Mouse (Mus musculus) myocyte (in vitro differentiated cells): ENCODE results near the gene Nxnl1. TPM values are rescaled to one million over a fixed set of nuclear protein-coding genes. Genes with fewer than 3 reads are reported as not detected.

Experiments used
- H3K27me3 ChIP-seq: one replicate; pipeline ENCODE4 v1.6.1; 2011; ENCODE audit not compliant: control insufficient read depth, insufficient read depth, insufficient read length
- H3K36me3 ChIP-seq: one replicate; pipeline ENCODE4 v1.6.1; 2011; ENCODE audit not compliant: control insufficient read depth, insufficient read depth
- H3K4me2 ChIP-seq: one replicate; pipeline ENCODE4 v1.6.1; 2011; ENCODE audit warnings: low read depth, control low read depth
- H3K4me3 ChIP-seq: one replicate; pipeline ENCODE4 v1.5.1; 2011; ENCODE audit warnings: mild to moderate bottlenecking, control low read depth, moderate library complexity
- H3K79me2 ChIP-seq: one replicate; pipeline ENCODE4 v1.6.1; 2011; ENCODE audit not compliant: control insufficient read depth, insufficient read depth
- H3ac ChIP-seq: one replicate; pipeline ENCODE4 v1.6.1; 2011; ENCODE audit not compliant: control insufficient read depth, insufficient read length
- CEBPB ChIP-seq: IDR thresholded peaks from 2 replicates; pipeline ENCODE4 v1.6.1; 2011; ENCODE audit warnings: mild to moderate bottlenecking, moderate library complexity; ENCODE audit not compliant: poor library complexity, insufficient read depth, severe bottlenecking
- E2F4 ChIP-seq: IDR thresholded peaks from one replicate; pipeline ENCODE4 v1.6.1; 2011; ENCODE audit warnings: mild to moderate bottlenecking, control low read depth, moderate library complexity; ENCODE audit not compliant: insufficient read depth
- MAX ChIP-seq: IDR thresholded peaks from one replicate; pipeline ENCODE4 v1.6.1; 2011; ENCODE audit warnings: low read depth, mild to moderate bottlenecking, control low read depth
- MYOD1 ChIP-seq, 3 experiments: IDR thresholded peaks; one replicate each; pipeline ENCODE4 v1.6.1; 2011; ENCODE audit warnings: control low read depth in 2 of 3, low read depth in 2 of 3, mild to moderate bottlenecking in 2 of 3, moderate library complexity in 1 of 3; ENCODE audit not compliant: insufficient read length in 2 of 3, control insufficient read depth in 1 of 3
- MYOG ChIP-seq, 3 experiments: IDR thresholded peaks; one replicate each; pipeline ENCODE4 v1.6.1; 2011; ENCODE audit warnings: control low read depth in 2 of 3, low read depth in 2 of 3, mild to moderate bottlenecking in 2 of 3; ENCODE audit not compliant: insufficient read length in 2 of 3, control insufficient read depth in 1 of 3, insufficient read depth in 1 of 3
- POLR2A ChIP-seq: IDR thresholded peaks from one replicate; pipeline ENCODE4 v1.6.1; 2011; ENCODE audit warnings: low read depth, mild to moderate bottlenecking, control low read depth, moderate library complexity; ENCODE audit not compliant: insufficient read length
- POLR2AphosphoS2 ChIP-seq: IDR thresholded peaks from one replicate; pipeline ENCODE4 v1.6.1; 2011; ENCODE audit warnings: low read depth, control low read depth; ENCODE audit not compliant: insufficient read length
- REST ChIP-seq: IDR thresholded peaks from one replicate; pipeline ENCODE4 v1.6.1; 2011; ENCODE audit warnings: mild to moderate bottlenecking, control low read depth, moderate library complexity; ENCODE audit not compliant: insufficient read depth, insufficient read length
- SRF ChIP-seq: IDR thresholded peaks from one replicate; pipeline ENCODE4 v1.6.1; 2011; ENCODE audit warnings: low read depth; ENCODE audit not compliant: control insufficient read depth, insufficient read length
- TCF12 ChIP-seq: IDR thresholded peaks from one replicate; pipeline ENCODE4 v1.6.1; 2011; ENCODE audit warnings: mild to moderate bottlenecking, control low read depth; ENCODE audit not compliant: poor library complexity, insufficient read depth, severe bottlenecking
- TCF3 ChIP-seq: IDR thresholded peaks from one replicate; pipeline ENCODE4 v1.6.1; 2011; ENCODE audit warnings: low read depth, control low read depth; ENCODE audit not compliant: insufficient read length
- USF1 ChIP-seq: IDR thresholded peaks from one replicate; pipeline ENCODE4 v1.6.1; 2011; ENCODE audit warnings: low read depth, mild to moderate bottlenecking, control low read depth, moderate library complexity
- polyA plus RNA-seq: library from polyadenylated mRNA; unstranded; fragments of >200 nt; fragmentation: generic; extraction: Trizol; gene quantifications from one replicate; pipeline ENCODE4 v1.2.1, GENCODE M21; 2012; ENCODE audit warnings: missing spikeins

The Nxnl1 gene
- polyA plus RNA-seq, 1 experiment = 0.04 TPM

GRCm38 (mm10) chr8:71574426-71574825 is 8.0 kb upstream of the Nxnl1 start:
- Histone ChIP-seq H3K4me3 (no peak overlapping the region), H3K27me3 (no peaks in the 10 kb centered on the region), H3K36me3 (no peaks in the 10 kb centered on the region), H3K79me2 (no peaks in the 10 kb centered on the region), H3ac (no peak overlapping the region), H3K4me2 (no peak overlapping the region)
- TF ChIP-seq MYOD1 (IDR thresholded peaks at IDR 0.05; ENCODE audit: control insufficient read depth in 1 of 3, insufficient read length in 2 of 3, low read depth in 2 of 3) = no peak

DNA sequence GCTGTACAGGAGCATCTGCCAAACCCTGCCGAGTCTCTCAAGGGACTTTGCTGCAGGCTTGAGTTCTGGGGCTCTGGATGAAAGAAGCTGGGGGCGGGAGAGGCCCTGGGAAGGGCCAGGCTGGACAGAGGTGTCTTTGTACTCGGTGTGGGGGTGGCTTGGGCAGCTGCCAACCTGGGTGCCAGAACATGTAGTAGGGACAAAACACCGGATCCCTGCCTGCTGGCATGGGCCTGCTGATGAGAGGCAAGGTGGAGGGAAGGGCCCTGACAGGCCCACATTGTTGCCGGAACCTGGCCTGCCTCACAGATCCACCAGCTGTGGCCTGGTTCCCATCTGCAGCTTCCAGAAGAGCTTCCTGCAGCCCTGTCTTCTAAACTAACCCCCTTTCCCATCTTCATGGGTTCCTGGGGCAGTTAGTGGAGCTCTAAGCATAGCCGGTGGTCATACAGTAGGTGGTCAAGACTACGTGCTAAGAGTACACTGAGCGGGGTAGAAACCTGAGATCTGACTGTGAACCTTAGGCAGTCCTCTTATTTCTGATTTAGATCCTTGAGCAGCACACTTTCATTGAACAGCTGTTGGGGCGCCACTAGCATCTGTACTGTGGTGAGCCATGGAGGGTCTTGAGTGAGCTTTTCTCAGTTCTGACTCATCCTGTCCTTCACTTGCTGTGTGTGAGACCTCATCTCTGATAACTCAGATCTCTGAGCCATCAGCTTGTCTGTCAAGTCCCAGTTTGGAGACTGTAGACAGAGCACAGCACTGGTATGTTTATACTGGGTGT is 6.6 kb upstream of the Nxnl1 start:
- Histone ChIP-seq H3K4me2 (peak overlapping the region; percentile 50), H3K4me3 (no peak overlapping the region)

DNA sequence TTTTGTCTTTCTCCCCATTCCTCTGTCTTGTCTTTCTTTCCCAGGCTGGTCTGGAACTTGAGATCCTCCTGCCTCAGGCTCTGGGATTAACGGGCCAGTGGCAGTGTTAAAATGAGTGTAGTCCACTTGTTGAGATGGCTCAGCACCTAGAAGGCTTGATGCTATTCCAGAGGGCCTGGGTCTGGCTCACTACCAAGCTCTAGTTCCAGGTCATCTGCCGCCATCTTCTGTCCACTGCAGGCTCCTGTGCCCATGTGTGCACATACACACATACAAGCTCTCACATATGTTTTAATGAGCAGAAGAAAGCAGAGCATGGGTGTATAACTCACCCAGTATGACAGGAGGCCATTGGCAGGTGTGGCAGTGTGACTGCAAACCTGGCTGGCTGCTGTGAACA is 5.7 kb upstream of the Nxnl1 start:
- H3K4me2 ChIP-seq = no peak overlapping the region
- H3K27me3 ChIP-seq = no peaks in the 10 kb centered on the region
- no peaks in the 10 kb centered on the region for H3K36me3 ChIP-seq
- H3K4me3 ChIP-seq = no peak overlapping the region
- TF ChIP-seq CEBPB = no peak
- no peak for TF ChIP-seq REST
- TF ChIP-seq MAX = no peak
- TF ChIP-seq SRF = no peak
- no peak for TF ChIP-seq POLR2A
- TF ChIP-seq POLR2AphosphoS2 = no peak
- TF ChIP-seq MYOD1 (IDR thresholded peaks at IDR 0.05; ENCODE audit: control insufficient read depth in 1 of 3, insufficient read length in 2 of 3, low read depth in 2 of 3) = no peak
- no peak for TF ChIP-seq TCF3
- H3K79me2 ChIP-seq = no peaks in the 10 kb centered on the region
- no peak overlapping the region for H3ac ChIP-seq

More for the DNA sequence above, 6.6 kb upstream of the Nxnl1 start:
- H3K27me3 ChIP-seq = no peaks in the 10 kb centered on the region
- TF ChIP-seq MYOG (IDR thresholded peaks at IDR 0.05; ENCODE audit: control insufficient read depth in 1 of 3, insufficient read depth in 1 of 3, insufficient read length in 2 of 3, low read depth in 2 of 3) (peak in 1 of 3 experiments; percentile 18), E2F4 (no peak), POLR2A (no peak), MYOD1 (IDR thresholded peaks at IDR 0.05; ENCODE audit: control insufficient read depth in 1 of 3, insufficient read length in 2 of 3, low read depth in 2 of 3) (peak in 2 of 3 experiments; percentile 40 to 61), CEBPB (no peak)
- H3K36me3 ChIP-seq = no peaks in the 10 kb centered on the region
- no peak overlapping the region for H3ac ChIP-seq
- H3K79me2 ChIP-seq = no peaks in the 10 kb centered on the region

GRCm38 (mm10) chr8:71570291-71570954 is 4.0 kb upstream of the Nxnl1 start:
- Histone ChIP-seq H3K79me2 (no peaks in the 10 kb centered on the region), H3K36me3 (no peaks in the 10 kb centered on the region), H3K4me3 (peak overlapping the region; percentile 35), H3K27me3 (no peaks in the 10 kb centered on the region), H3K4me2 (peak overlapping the region; percentile 90), H3ac (peak overlapping the region; percentile 36)
- TF ChIP-seq REST (no peak), POLR2A (peak; percentile 46), USF1 (peak; percentile 74), E2F4 (no peak), SRF (peak; percentile 20)

GRCm38 (mm10) chr8:71569366-71570290 is 3.2 kb upstream of the Nxnl1 start:
- peak overlapping the region; percentile 90 for H3K4me2 ChIP-seq
- peak overlapping the region; percentile 35 for H3K4me3 ChIP-seq
- no peaks in the 10 kb centered on the region for H3K79me2 ChIP-seq
- no peaks in the 10 kb centered on the region for H3K27me3 ChIP-seq
- no peak for TF ChIP-seq CEBPB
- no peak for TF ChIP-seq TCF3
- no peak for TF ChIP-seq POLR2AphosphoS2
- no peak for TF ChIP-seq TCF12
- TF ChIP-seq E2F4 = no peak
- TF ChIP-seq REST = no peak
- TF ChIP-seq MAX = no peak
- no peak for TF ChIP-seq MYOD1 (IDR thresholded peaks at IDR 0.05; ENCODE audit: control insufficient read depth in 1 of 3, insufficient read length in 2 of 3, low read depth in 2 of 3)
- no peak for TF ChIP-seq POLR2A
- no peak for TF ChIP-seq SRF
- no peak for TF ChIP-seq MYOG (IDR thresholded peaks at IDR 0.05; ENCODE audit: control insufficient read depth in 1 of 3, insufficient read depth in 1 of 3, insufficient read length in 2 of 3, low read depth in 2 of 3)
- no peak for TF ChIP-seq USF1
- H3K36me3 ChIP-seq = no peaks in the 10 kb centered on the region
- H3ac ChIP-seq = peak overlapping the region; percentile 36
